Mouse (Mus musculus): ENCODE measurements around the gene Ctbp2. TPM values are rescaled to one million over a fixed set of nuclear protein-coding genes. Genes with fewer than 3 reads are reported as not detected.

Ctbp2 gene
- total and polyA plus RNA-seq, 3 experiments, result 74.9 to 90.7 TPM; not detected in 1

GRCm38 (mm10) chr7:133083936-133084614 lies 40.1 kb downstream of the Ctbp2 start:
- Histone ChIP-seq H3K27ac (ENCODE audit: control insufficient read depth, low read depth, low read length) (no peak overlapping the region), H3K79me2 (ENCODE audit: control insufficient read depth, insufficient read depth, low read length, poor library complexity) (peaks cover 19% of the 10 kb centered on the region; the same call in 1 of the 2 replicates), H3K9me3 (replicated peaks; ENCODE audit: insufficient read depth, low read length) (no peaks in the 10 kb centered on the region), H3K36me3 (ENCODE audit: control insufficient read depth in 1 of 2, insufficient read depth in 2 of 2, low read length in 2 of 2) (peaks cover 0 to 7% of the 10 kb centered on the region in 2 experiments; a peak in 3 of 4 replicates), H3K9ac (ENCODE audit: control insufficient read depth, low read depth, low read length, poor library complexity, severe bottlenecking) (no peak overlapping the region), H3K4me1 (ENCODE audit: control insufficient read depth in 1 of 2, insufficient read depth in 2 of 2, low read length in 2 of 2) (no peaks in the 10 kb centered on the region), H3K27me3 (ENCODE audit: control insufficient read depth in 1 of 2, insufficient read depth in 2 of 2, low read length in 2 of 2) (no peaks in the 10 kb centered on the region), H3K4me3 (ENCODE audit: control insufficient read depth in 1 of 2, insufficient read depth in 1 of 2, low read depth in 2 of 2, low read length in 2 of 2) (no peak overlapping the region)
- TF ChIP-seq MAZ (IDR thresholded peaks at IDR 0.05; ENCODE audit: low read depth, low read length) (no peak), POLR2A (IDR thresholded peaks at IDR 0.05; ENCODE audit: control insufficient read depth in 1 of 2, insufficient read depth in 1 of 2, low read depth in 1 of 2, low read length in 2 of 2, poor library complexity in 1 of 2) (no peak; a peak in 1 of 4 replicates), MXI1 (IDR thresholded peaks at IDR 0.05; ENCODE audit: low read depth, low read length) (no peak), UBTF (IDR thresholded peaks at IDR 0.05; ENCODE audit: borderline replicate concordance, insufficient read depth, low read depth, low read length) (no peak), ZNF384 (IDR thresholded peaks at IDR 0.05; ENCODE audit: low read depth, low read length) (no peak), CHD1 (IDR thresholded peaks at IDR 0.05; ENCODE audit: low read depth, low read length) (no peak), NRF1 (IDR thresholded peaks at IDR 0.05; ENCODE audit: insufficient read depth, low read depth, low read length, poor library complexity, severe bottlenecking) (no peak), ZC3H11A (IDR thresholded peaks at IDR 0.05; ENCODE audit: low read depth, low read length) (no peak)
- DNase-seq (ENCODE audit: low read depth, low spot score), result no peak

GRCm38 (mm10) chr7:133078929-133079328 lies 45.2 kb downstream of the Ctbp2 start:
- Histone ChIP-seq H3K27me3 (ENCODE audit: control insufficient read depth in 1 of 2, insufficient read depth in 2 of 2, low read length in 2 of 2) (no peaks in the 10 kb centered on the region), H3K9me3 (replicated peaks; ENCODE audit: insufficient read depth, low read length) (no peaks in the 10 kb centered on the region), H3K79me2 (ENCODE audit: control insufficient read depth, insufficient read depth, low read length, poor library complexity) (no peaks in the 10 kb centered on the region; the same call in 1 of the 2 replicates), H3K4me1 (ENCODE audit: control insufficient read depth in 1 of 2, insufficient read depth in 2 of 2, low read length in 2 of 2) (no peaks in the 10 kb centered on the region), H3K4me3 (ENCODE audit: control insufficient read depth in 1 of 2, insufficient read depth in 1 of 2, low read depth in 2 of 2, low read length in 2 of 2) (no peak overlapping the region), H3K27ac (ENCODE audit: control insufficient read depth, low read depth, low read length) (no peak overlapping the region), H3K9ac (ENCODE audit: control insufficient read depth, low read depth, low read length, poor library complexity, severe bottlenecking) (no peak overlapping the region), H3K36me3 (ENCODE audit: control insufficient read depth in 1 of 2, insufficient read depth in 2 of 2, low read length in 2 of 2) (peaks cover 0 to 14% of the 10 kb centered on the region in 2 experiments; a peak in 2 of 4 replicates)
- TF ChIP-seq TCF12 (IDR thresholded peaks at IDR 0.05; ENCODE audit: low read depth, low read length) (no peak), USF2 (IDR thresholded peaks at IDR 0.05; ENCODE audit: borderline replicate concordance in 1 of 2, insufficient read depth in 1 of 2, low read depth in 1 of 2, low read length in 2 of 2) (no peak), JUND (IDR thresholded peaks at IDR 0.05; ENCODE audit: low read depth, low read length) (no peak), MEF2A (IDR thresholded peaks at IDR 0.05; ENCODE audit: extremely low read depth, insufficient replicate concordance, low read depth, low read length, poor library complexity, severe bottlenecking) (no peak), TBP (IDR thresholded peaks at IDR 0.05; ENCODE audit: low read depth, low read length) (no peak), USF1 (IDR thresholded peaks at IDR 0.05; ENCODE audit: low read depth, low read length) (no peak)
- DNase-seq (ENCODE audit: low read depth, low spot score), result no peak
